Mouse (Mus musculus) heart, embryonic 15.5 days (tissue): Measurements from ENCODE around the gene Plxna4. TPM values are rescaled to one million over a fixed set of nuclear protein-coding genes. Genes with fewer than 3 reads are reported as not detected.

ENCODE experiments used
- ATAC-seq: fragments of 200-750 bp; cut with Nextera tagmentation; replicated peaks from 2 replicates; pipeline ENCODE4 v1.8.0; 2017; ENCODE audit warnings: low read depth, moderate TSS enrichment; ENCODE audit not compliant: insufficient number of reproducible peaks, insufficient read depth, low FRiP score
- H3K27ac ChIP-seq: fragments of 300-500 bp; sonication (generic); 2 replicates; pipeline ENCODE4 v1.5.1; 2015; ENCODE audit warnings: mild to moderate bottlenecking, inconsistent platforms
- H3K27me3 ChIP-seq: fragments of 300-500 bp; sonication (generic); 2 replicates; pipeline ENCODE4 v1.6.1; 2015; ENCODE audit warnings: inconsistent platforms
- H3K36me3 ChIP-seq: fragments of 300-500 bp; sonication (generic); 2 replicates; pipeline ENCODE4 v1.6.1; 2015; ENCODE audit warnings: mild to moderate bottlenecking, inconsistent platforms
- H3K4me1 ChIP-seq: fragments of 300-500 bp; sonication (generic); replicated peaks from 2 replicates; pipeline ENCODE4 v1.6.1; 2015; ENCODE audit warnings: inconsistent platforms
- H3K4me2 ChIP-seq: fragments of 300-500 bp; sonication (generic); 2 replicates; pipeline ENCODE4 v1.6.1; 2015; ENCODE audit warnings: inconsistent platforms, mild to moderate bottlenecking, moderate library complexity
- H3K4me3 ChIP-seq: fragments of 300-500 bp; sonication (generic); 2 replicates; pipeline ENCODE4 v1.5.1; 2015; ENCODE audit warnings: mild to moderate bottlenecking, inconsistent platforms
- H3K9ac ChIP-seq: fragments of 300-500 bp; sonication (generic); 2 replicates; pipeline ENCODE4 v1.6.1; 2015; ENCODE audit warnings: mild to moderate bottlenecking, inconsistent platforms
- H3K9me3 ChIP-seq: fragments of 300-500 bp; sonication (generic); replicated peaks from 2 replicates; pipeline ENCODE4 v1.6.1; 2016; ENCODE audit warnings: inconsistent platforms
- WGBS: fragments of 180-500 bp; shearing (Covaris S2); methylation state at CpG from one replicate; pipeline ENCODE4 v1.1.7; 2015; ENCODE audit warnings: mixed read lengths; 5-methylcytosine and 5-hydroxymethylcytosine counted together
- polyA plus RNA-seq: library from polyadenylated mRNA; unstranded; fragments of >200 nt; fragmentation: Nextera tagmentation; extraction: Ambion mirVana; gene quantifications from 2 replicates; pipeline ENCODE4 v1.2.1, GENCODE M21; 2015

Gene Plxna4
- polyA plus RNA-seq, 1 experiment from 2014 or later, result 4.5 TPM

DNA sequence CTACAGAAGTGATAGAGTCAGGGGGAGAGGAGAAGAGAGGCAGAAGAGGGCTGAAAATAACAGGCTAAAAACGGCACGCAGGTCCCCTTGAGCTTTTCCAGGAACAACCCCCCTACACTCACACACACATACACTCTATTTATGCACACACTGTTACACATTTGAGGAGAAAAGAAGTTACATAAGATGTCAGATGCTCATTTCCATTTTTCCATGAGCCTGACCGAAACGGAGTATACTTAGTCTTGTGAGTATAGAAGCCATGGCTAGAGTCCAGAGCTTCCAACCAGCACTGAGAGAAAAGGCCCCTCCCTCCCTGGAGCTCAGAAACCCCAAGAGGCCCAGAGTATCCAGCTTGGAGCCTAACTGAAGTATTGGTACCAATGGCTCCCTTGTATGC is 112.0 kb downstream of the Plxna4 start:
- Histone ChIP-seq H3K4me2 (no peak overlapping the region), H3K4me3 (no peak overlapping the region), H3K27me3 (no peaks in the 10 kb centered on the region), H3K36me3 (no peaks in the 10 kb centered on the region), H3K9ac (no peak overlapping the region), H3K9me3 (no peaks in the 10 kb centered on the region), H3K4me1 (peaks cover 79% of the 10 kb centered on the region), H3K27ac (peak overlapping the region; percentile 49)
- ATAC-seq, result no peak
- WGBS, result 46% methylated on average over 4 of the region's 4 CpGs

DNA sequence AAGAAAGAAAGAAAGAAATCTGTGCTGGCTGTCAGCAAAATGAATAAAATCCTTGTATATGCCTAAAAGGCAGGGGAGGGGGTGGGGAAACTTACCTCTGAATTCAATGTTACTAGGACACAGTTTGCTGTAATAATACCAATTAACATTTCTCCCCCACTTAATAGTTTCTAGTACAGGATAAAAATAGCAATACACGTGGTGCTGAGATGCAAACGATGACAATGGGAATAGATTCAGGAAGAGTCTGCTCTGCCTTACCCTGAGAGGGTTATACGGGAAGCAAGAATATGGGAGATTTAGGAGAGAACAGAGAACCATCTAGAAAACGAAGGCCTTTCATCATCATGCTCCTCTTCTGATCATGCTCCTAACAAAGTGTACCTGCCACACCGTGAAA is 115.9 kb downstream of the Plxna4 start:
- Histone ChIP-seq H3K27me3 (no peaks in the 10 kb centered on the region), H3K4me1 (peaks cover 40% of the 10 kb centered on the region), H3K4me2 (no peak overlapping the region), H3K9ac (no peak overlapping the region), H3K9me3 (no peaks in the 10 kb centered on the region), H3K36me3 (no peaks in the 10 kb centered on the region), H3K27ac (peak overlapping the region; percentile 40), H3K4me3 (no peak overlapping the region)
- 52% methylated on average over 5 of the region's 5 CpGs for WGBS
- ATAC-seq, result no peak

DNA sequence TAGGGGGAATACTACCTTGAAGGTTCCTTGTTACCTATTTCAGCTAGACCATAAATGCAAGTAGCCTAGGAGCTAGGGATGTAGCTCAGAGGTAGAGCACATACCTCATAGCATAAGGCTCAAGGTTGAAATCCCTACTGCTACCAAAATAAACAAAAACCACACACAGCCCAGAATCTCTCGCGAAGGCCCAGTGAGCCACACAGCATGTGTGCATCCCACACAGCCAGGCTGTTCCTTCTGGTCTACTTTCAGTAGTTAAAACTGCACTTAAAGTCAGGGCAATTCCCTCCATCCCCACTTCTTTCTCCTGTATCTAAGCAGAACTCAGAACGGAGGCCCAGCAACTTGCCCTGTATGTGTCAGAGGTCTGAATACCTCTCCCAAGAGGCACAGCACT is 116.4 kb downstream of the Plxna4 start:
- Histone ChIP-seq H3K4me1 (peaks cover 37% of the 10 kb centered on the region), H3K9ac (no peak overlapping the region), H3K9me3 (no peaks in the 10 kb centered on the region), H3K4me2 (no peak overlapping the region), H3K27ac (peak overlapping the region; percentile 40), H3K36me3 (no peaks in the 10 kb centered on the region), H3K27me3 (no peaks in the 10 kb centered on the region), H3K4me3 (no peak overlapping the region)
- 43% methylated on average over 3 of the region's 3 CpGs for WGBS
- ATAC-seq, result no peak

DNA sequence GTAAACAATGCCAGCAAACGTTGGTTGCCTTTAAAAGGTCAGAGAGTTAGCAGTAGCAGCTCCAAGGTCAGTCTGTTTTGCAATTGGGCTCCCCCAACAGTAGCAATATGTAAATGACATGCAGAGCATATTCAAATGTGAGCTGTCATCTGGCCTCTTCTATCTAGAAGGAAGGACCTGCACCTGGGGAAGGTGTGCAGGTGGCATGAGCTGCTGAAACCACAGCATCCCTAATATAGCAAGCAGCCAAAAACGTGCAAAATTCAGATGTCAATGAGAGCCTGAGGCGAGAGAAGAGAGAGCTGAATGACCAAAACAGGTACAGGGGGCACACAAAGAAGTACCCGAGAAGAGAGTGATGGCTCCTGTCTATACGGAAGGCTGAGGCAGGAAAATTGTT is 118.8 kb downstream of the Plxna4 start:
- no peak overlapping the region for H3K4me2 ChIP-seq
- no peak overlapping the region for H3K27ac ChIP-seq
- H3K27me3 ChIP-seq, result no peaks in the 10 kb centered on the region
- H3K36me3 ChIP-seq, result no peaks in the 10 kb centered on the region
- H3K4me3 ChIP-seq, result no peak overlapping the region
- H3K9ac ChIP-seq, result no peak overlapping the region
- H3K9me3 ChIP-seq, result no peaks in the 10 kb centered on the region
- no peak for ATAC-seq
- 62% methylated on average over 5 of the region's 5 CpGs for WGBS
- H3K4me1 ChIP-seq, result peaks cover 24% of the 10 kb centered on the region

DNA sequence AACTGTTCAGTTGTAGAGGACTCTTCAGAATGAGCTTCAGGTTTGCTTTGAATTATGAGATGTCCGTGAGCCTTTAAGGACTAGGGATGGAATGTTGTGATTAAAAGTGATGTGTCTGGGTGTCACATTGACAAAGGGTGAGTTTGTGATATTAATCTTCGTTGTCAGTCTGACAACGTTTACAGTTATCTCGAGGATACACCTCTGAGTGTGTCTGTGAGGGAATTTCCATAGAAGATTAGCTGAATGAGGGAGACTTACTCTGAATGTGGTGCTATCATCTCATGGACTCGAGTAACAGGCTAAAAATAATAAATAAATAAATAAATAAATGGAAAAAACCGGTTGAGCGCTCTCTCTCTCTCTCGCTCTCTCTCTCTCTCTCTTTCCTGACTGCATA is 122.9 kb downstream of the Plxna4 start:
- Histone ChIP-seq H3K36me3 (no peaks in the 10 kb centered on the region), H3K4me3 (no peak overlapping the region), H3K9ac (no peak overlapping the region), H3K27me3 (no peaks in the 10 kb centered on the region), H3K27ac (peak overlapping the region; percentile 59), H3K9me3 (no peaks in the 10 kb centered on the region), H3K4me1 (peaks cover 25% of the 10 kb centered on the region), H3K4me2 (peak overlapping the region; percentile 29; the same call in 1 of the 2 replicates)
- no peak for ATAC-seq
- whole genome bisulfite sequencing, result 33% methylated on average over 8 of the region's 8 CpGs

DNA sequence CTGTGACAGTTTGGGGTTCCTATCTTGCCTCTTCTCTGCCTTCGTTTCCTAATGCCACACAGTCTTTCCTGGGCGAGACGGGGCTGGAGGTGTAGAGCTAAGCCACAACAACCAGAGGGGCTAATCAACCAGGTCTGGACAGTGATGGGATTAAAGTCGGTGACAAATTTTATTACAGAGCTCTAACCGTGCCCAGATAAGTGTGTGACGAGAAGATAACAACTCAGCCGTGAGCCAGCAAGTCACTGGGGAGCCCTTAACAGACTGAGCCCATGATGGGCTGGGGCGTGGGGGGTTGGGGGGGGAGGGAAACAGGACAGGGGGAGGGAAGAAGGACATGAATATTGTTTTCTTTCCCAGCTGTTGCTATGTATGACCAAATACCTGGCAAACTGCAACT is 123.4 kb downstream of the Plxna4 start:
- H3K36me3 ChIP-seq, result no peaks in the 10 kb centered on the region
- peaks cover 28% of the 10 kb centered on the region for H3K4me1 ChIP-seq
- 16% methylated on average over 8 of the region's 8 CpGs for WGBS
- no peak overlapping the region for H3K9ac ChIP-seq
- no peaks in the 10 kb centered on the region for H3K27me3 ChIP-seq
- no peaks in the 10 kb centered on the region for H3K9me3 ChIP-seq
- H3K27ac ChIP-seq, result peak overlapping the region; percentile 59
- peak overlapping the region; percentile 29; the same call in 1 of the 2 replicates for H3K4me2 ChIP-seq
- peak; percentile 52; the same call in 1 of the 2 replicates for ATAC-seq
- no peak overlapping the region for H3K4me3 ChIP-seq

DNA sequence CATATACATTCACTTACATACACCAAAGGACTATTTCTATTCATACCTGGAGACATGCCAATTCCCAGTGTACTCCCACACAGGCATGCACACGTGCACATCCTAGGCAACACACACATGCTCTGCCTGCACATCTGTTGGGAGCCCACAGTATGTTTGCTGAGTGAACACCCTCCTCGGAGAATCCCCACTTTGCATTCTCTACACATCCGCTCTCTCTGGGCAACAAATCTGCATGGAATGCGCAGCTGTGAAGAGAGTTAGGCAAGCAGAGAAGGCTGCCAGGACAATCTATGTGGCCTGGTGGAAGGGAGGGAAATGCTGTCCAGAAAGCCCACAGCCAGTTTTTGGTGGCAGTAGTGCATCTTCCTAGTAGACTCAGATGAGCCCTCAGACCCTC is 123.9 kb downstream of the Plxna4 start:
- WGBS, result 30% methylated on average over 4 of the region's 4 CpGs
- ATAC-seq, result no peak; the same call in 1 of the 2 replicates
- Histone ChIP-seq H3K9me3 (no peaks in the 10 kb centered on the region), H3K36me3 (no peaks in the 10 kb centered on the region), H3K27ac (peak overlapping the region; percentile 59), H3K9ac (no peak overlapping the region), H3K27me3 (no peaks in the 10 kb centered on the region), H3K4me2 (peak overlapping the region; percentile 29; the same call in 1 of the 2 replicates), H3K4me3 (no peak overlapping the region), H3K4me1 (peaks cover 28% of the 10 kb centered on the region)

DNA sequence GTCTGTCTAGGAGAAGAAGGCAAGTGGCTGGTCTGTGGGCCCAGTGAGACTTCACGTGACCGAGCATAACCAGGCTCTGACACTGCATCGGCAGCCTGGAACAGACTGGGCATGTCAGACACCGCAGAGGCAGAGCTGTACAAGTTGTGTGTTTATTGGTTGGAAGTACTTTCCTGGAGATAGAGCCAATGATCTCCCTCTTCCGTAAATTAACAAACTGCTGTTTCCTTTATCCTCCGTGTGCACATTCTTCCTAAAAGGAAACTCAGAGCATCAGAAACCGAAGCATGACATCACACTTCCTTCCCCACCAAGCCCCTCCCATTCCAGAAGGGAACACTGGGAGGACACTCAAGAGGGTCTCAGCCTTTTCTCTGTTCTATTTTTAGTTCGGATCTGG is 127.6 kb downstream of the Plxna4 start:
- no peaks in the 10 kb centered on the region for H3K9me3 ChIP-seq
- peak; percentile 47; the same call in 1 of the 2 replicates for ATAC-seq
- H3K36me3 ChIP-seq, result no peaks in the 10 kb centered on the region
- no peak overlapping the region for H3K4me3 ChIP-seq
- WGBS, result 37% methylated on average over 8 of the region's 8 CpGs
- peak overlapping the region; percentile 27 for H3K27ac ChIP-seq
- no peaks in the 10 kb centered on the region for H3K27me3 ChIP-seq
- no peak overlapping the region for H3K4me2 ChIP-seq
- H3K4me1 ChIP-seq, result peaks cover 28% of the 10 kb centered on the region
- H3K9ac ChIP-seq, result no peak overlapping the region

DNA sequence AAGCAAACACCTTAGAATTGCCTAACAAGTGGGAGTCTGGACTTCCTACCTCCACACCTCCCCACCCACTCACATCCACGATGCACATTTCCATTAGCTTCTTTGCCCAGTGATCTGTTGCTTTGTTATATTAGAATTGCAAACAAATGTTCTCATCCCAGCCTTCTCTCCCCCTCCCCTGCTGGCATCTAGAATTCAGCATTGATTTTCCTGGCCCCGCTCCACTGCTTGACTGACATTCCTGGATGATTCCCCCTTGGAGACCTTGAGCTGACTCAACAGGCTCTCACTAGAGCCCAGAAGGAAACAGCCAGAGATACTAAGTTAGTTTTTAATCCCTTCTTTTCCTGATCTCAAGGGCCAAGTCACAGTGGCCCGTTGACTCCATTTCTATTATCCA is 131.4 kb downstream of the Plxna4 start:
- ATAC-seq, result no peak
- 69% methylated on average over 3 of the region's 3 CpGs for WGBS

DNA sequence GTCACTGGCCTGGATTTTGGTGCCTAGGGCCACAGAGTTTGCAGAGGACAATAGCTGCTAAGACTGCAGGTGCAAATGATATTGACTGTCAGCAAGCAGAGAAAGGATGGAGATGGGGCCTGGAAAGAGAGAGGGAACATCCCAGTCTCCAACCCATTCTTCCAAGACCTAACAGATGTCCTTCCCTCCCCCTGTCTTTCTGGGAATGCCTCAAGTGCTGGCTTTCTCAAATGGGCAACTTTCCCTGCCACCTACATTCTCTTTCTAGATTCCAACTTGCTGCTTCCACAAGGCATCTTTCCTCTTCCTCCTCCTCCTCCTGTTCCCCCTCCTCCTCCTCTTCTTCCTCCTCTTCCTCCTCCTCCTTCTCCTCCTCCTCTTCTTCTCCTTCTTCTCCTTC is 136.1 kb downstream of the Plxna4 start:
- no peak overlapping the region for H3K4me2 ChIP-seq
- no peak for ATAC-seq
- no peaks in the 10 kb centered on the region for H3K36me3 ChIP-seq
- H3K27ac ChIP-seq, result no peak overlapping the region
- no peak overlapping the region for H3K4me3 ChIP-seq
- no peaks in the 10 kb centered on the region for H3K27me3 ChIP-seq
- H3K9ac ChIP-seq, result no peak overlapping the region
- peaks cover 17% of the 10 kb centered on the region for H3K4me1 ChIP-seq
- H3K9me3 ChIP-seq, result no peaks in the 10 kb centered on the region

More for the DNA sequence above, 131.4 kb downstream of the Plxna4 start:
- Histone ChIP-seq H3K9ac (no peak overlapping the region), H3K27me3 (no peaks in the 10 kb centered on the region), H3K4me1 (peaks cover 14% of the 10 kb centered on the region), H3K36me3 (no peaks in the 10 kb centered on the region), H3K27ac (no peak overlapping the region), H3K4me3 (no peak overlapping the region), H3K9me3 (no peaks in the 10 kb centered on the region), H3K4me2 (no peak overlapping the region)

DNA sequence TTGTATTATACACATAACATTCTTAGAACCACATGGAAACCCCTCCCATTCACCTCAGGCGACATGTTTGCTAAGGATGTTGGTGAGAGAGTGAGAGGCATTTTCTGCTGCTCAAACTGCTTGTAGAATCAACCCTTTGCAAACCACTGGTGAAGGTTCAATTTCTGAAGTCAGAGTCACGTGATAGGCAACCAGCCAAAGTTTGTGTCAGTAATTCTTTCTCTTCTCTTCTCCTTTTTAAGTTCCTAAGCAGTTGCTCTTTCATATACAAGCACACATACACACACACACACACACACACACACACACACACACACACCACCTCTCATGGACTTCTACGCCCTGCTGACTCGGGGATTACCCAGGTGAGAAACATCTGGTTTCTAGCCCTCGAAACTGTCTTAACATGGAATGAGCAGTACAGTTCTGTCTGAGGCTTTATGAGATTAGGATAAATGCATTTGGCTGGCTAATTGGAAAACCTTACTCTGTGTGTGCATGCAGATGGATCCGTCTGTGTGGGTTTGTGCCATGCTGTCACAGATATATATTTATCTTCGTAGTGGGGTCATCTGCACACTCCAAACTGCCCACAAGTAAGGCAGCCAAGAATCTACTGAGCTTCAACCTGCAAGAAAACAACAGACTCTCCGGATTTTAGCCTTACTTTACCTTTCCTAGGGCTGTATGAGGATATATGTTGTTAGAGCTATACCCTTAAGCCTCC is 138.6 kb downstream of the Plxna4 start:
- WGBS, result 65% methylated on average over 8 of the region's 8 CpGs
- peak overlapping the region; percentile 35 for H3K27ac ChIP-seq

DNA sequence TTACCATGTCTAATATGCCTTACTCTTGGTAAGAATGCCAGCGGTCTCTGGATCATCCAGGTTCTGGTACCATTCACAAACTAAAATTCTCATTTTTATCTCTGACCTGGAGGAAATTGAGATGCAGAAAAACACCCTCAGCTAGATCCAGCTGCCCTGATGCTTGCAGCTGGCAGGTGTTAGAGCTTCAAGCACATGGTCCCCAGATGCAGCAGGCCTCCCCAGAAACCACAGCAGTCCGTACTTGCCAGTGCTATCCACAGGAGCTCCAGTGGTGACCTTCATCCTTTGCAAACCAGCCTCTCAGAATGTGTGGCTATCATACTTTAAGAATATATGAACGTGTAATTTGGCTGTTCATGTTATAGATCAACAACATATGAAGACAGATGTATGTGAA is 139.2 kb downstream of the Plxna4 start:
- Histone ChIP-seq H3K36me3 (no peaks in the 10 kb centered on the region), H3K4me3 (no peak overlapping the region), H3K4me2 (no peak overlapping the region), H3K9ac (no peak overlapping the region), H3K9me3 (no peaks in the 10 kb centered on the region), H3K27me3 (no peaks in the 10 kb centered on the region), H3K27ac (no peak overlapping the region), H3K4me1 (peaks cover 21% of the 10 kb centered on the region)
- WGBS, result 82% methylated on average over 3 of the region's 3 CpGs
- no peak for ATAC-seq

More for the DNA sequence above, 138.6 kb downstream of the Plxna4 start:
- no peak overlapping the region for H3K4me2 ChIP-seq
- no peak; the same call in 1 of the 2 replicates for ATAC-seq
- no peaks in the 10 kb centered on the region for H3K9me3 ChIP-seq
- no peaks in the 10 kb centered on the region for H3K27me3 ChIP-seq
- no peaks in the 10 kb centered on the region for H3K36me3 ChIP-seq
- no peak overlapping the region for H3K9ac ChIP-seq
- no peak overlapping the region for H3K4me3 ChIP-seq
- H3K4me1 ChIP-seq, result peaks cover 21% of the 10 kb centered on the region
